In genomic region chr10:121090006-121090405, GRCm38 (mm10) we compare ENCODE assay signal across 10 mouse cellular contexts. TPM values are rescaled to one million over a fixed set of nuclear protein-coding genes. Genes with fewer than 3 reads are reported as not detected.
DNase-seq lines count a peak whose midpoint lies in the region; ATAC-seq and TF ChIP-seq lines count a peak whose summit lies in the region.
"Had no signal": no experiment of that assay in that cellular context is flagged by ENCODE, and none has a peak within 500 bp of the region (broad histone marks: within the 10 kb centered on the region; RNA-seq: fewer than 3 reads in every experiment).

No protein-coding gene starts in this region.

- 20% methylated on average over 8 of the region's 8 CpGs for WGBS in heart, postnatal 0 days
- 19% methylated on average over 8 of the region's 8 CpGs for WGBS in embryonic facial prominence, embryonic 13.5 days
- WGBS in intestine, postnatal 0 days: 12% methylated on average over 8 of the region's 8 CpGs

- no peak overlapping the region for H3K27ac ChIP-seq in heart, postnatal 0 days (ENCODE audit: low read depth)
- no peak overlapping the region for H3K27ac ChIP-seq in embryonic facial prominence, embryonic 13.5 days
- no peak overlapping the region for H3K27ac ChIP-seq in intestine, postnatal 0 days (ENCODE audit: low read depth, low read length)

- H3K9ac ChIP-seq in heart, postnatal 0 days (replicated peaks; ENCODE audit: low read depth, low read length): no peak overlapping the region
- no peak overlapping the region for H3K9ac ChIP-seq in embryonic facial prominence, embryonic 13.5 days
- H3K9ac ChIP-seq in intestine, postnatal 0 days (ENCODE audit: low read depth, low read length): no peak overlapping the region

- no peak for DNase-seq in heart, postnatal 0 days (ENCODE audit: low spot score)
- DNase-seq in heart, postnatal 25 days (ENCODE audit: low spot score): no peak
- no peak for DNase-seq in layer of hippocampus, postnatal 36 days
- no peak for DNase-seq in cerebellum, adult 18-20 months
- DNase-seq: gastrocnemius, postnatal 25 days; thymus, postnatal 4 days had no signal

- H3K4me3 ChIP-seq in heart, postnatal 0 days (ENCODE audit: low read depth, low read length): no peak overlapping the region
- H3K4me3 ChIP-seq in E14TG2a.4 (replicated peaks; ENCODE audit: low read length): 0 out of 2 replicates have a peak overlapping the region, but pooled peaks have one; percentile 7
- H3K4me3 ChIP-seq in embryonic facial prominence, embryonic 13.5 days: no peak overlapping the region
- no peak overlapping the region for H3K4me3 ChIP-seq in intestine, postnatal 0 days (ENCODE audit: low read depth, low read length)

- peak overlapping the region; percentile 45 for H3K4me2 ChIP-seq in heart, postnatal 0 days (ENCODE audit: low read depth, low read length)
- peak overlapping the region; percentile 49 for H3K4me2 ChIP-seq in embryonic facial prominence, embryonic 13.5 days
- H3K4me2 ChIP-seq in intestine, postnatal 0 days (replicated peaks; ENCODE audit: low read depth): peak overlapping the region; percentile 54; the same call in 1 of the 2 replicates

- no peaks in the 10 kb centered on the region for H3K36me3 ChIP-seq in heart, postnatal 0 days (replicated peaks; ENCODE audit: control insufficient read depth, insufficient read depth, low read length)
- H3K36me3 ChIP-seq in E14TG2a.4 (ENCODE audit: insufficient read depth, low read length): no peaks in the 10 kb centered on the region
- H3K36me3 ChIP-seq in embryonic facial prominence, embryonic 13.5 days: no peaks in the 10 kb centered on the region
- H3K36me3 ChIP-seq in intestine, postnatal 0 days (ENCODE audit: control insufficient read depth, insufficient read depth): no peaks in the 10 kb centered on the region

- H3K4me1 ChIP-seq in heart, postnatal 0 days (ENCODE audit: control insufficient read depth, insufficient read depth): no peaks in the 10 kb centered on the region
- peaks cover 30% of the 10 kb centered on the region for H3K4me1 ChIP-seq in E14TG2a.4 (replicated peaks; ENCODE audit: low read depth, low read length)
- peaks cover 14% of the 10 kb centered on the region for H3K4me1 ChIP-seq in embryonic facial prominence, embryonic 13.5 days
- no peaks in the 10 kb centered on the region for H3K4me1 ChIP-seq in intestine, postnatal 0 days (replicated peaks; ENCODE audit: control insufficient read depth, insufficient read depth, low read length)

- no peak for ATAC-seq in heart, postnatal 0 days (ENCODE audit: insufficient read depth, low read depth)
- no peak for ATAC-seq in embryonic facial prominence, embryonic 13.5 days (ENCODE audit: insufficient number of reproducible peaks, insufficient read depth, low FRiP score, low TSS enrichment, low read depth)
- no peak for ATAC-seq in intestine, postnatal 0 days
- no peak for ATAC-seq in activated CD4-positive, CD25-positive, alpha-beta regulatory T cell, adult 4 months

- intact Hi-C loops in heart, postnatal 25 days (cut with DNase I): no loop called here

- H3K9me3 ChIP-seq in heart, postnatal 0 days (replicated peaks; ENCODE audit: control insufficient read depth, low read length): no peaks in the 10 kb centered on the region
- H3K9me3 ChIP-seq in E14TG2a.4 (ENCODE audit: low read length): no peaks in the 10 kb centered on the region
- H3K9me3 ChIP-seq in embryonic facial prominence, embryonic 13.5 days: no peaks in the 10 kb centered on the region
- H3K9me3 ChIP-seq in intestine, postnatal 0 days (ENCODE audit: control insufficient read depth): no peaks in the 10 kb centered on the region

- H3K27me3 ChIP-seq in heart, postnatal 0 days (ENCODE audit: control insufficient read depth, insufficient read depth, low read length): no peaks in the 10 kb centered on the region
- H3K27me3 ChIP-seq in E14TG2a.4 (ENCODE audit: insufficient read depth, low read length): no peaks in the 10 kb centered on the region
- H3K27me3 ChIP-seq in embryonic facial prominence, embryonic 13.5 days: no peaks in the 10 kb centered on the region
- no peaks in the 10 kb centered on the region for H3K27me3 ChIP-seq in intestine, postnatal 0 days (replicated peaks; ENCODE audit: control insufficient read depth, insufficient read depth, low read length)

- TF ChIP-seq EP300 in heart, postnatal 0 days (IDR thresholded peaks at IDR 0.05; ENCODE audit: low read depth): no peak

- TF ChIP-seq CTCF in heart, postnatal 0 days (IDR thresholded peaks at IDR 0.05; ENCODE audit: low read depth): no peak
- TF ChIP-seq CTCF in E14TG2a.4 (conservative IDR thresholded peaks at IDR 0.05; ENCODE audit: low read length): no peak
- TF ChIP-seq CTCF in intestine, postnatal 0 days (IDR thresholded peaks at IDR 0.05; ENCODE audit: low read depth): no peak

RNA-seq across cellular contexts. Expression of gene Wif1, which starts 56.2 kb away (rescaled TPM):
- 5.5 and 7.3 TPM in 2 replicates for total RNA-seq in heart, postnatal 0 days (2014; rRNA removed; ENCODE audit: low replicate concordance)
- polyA plus RNA-seq in heart, postnatal 0 days (2015; fragmentation: Nextera tagmentation; extraction: Ambion mirVana): 7.6 and 10.7 TPM in 2 replicates
- total RNA-seq in heart, postnatal 25 days (2021): 1 to 10 TPM; 2.7 to 2.9 TPM
- polyA plus RNA-seq in embryonic facial prominence, embryonic 13.5 days (2015; fragmentation: Nextera tagmentation; extraction: Ambion mirVana): 74.0 and 111 TPM in 2 replicates
- 0.65 and 1.2 TPM in 2 replicates for polyA plus RNA-seq in intestine, postnatal 0 days (2015; fragmentation: Nextera tagmentation; extraction: Ambion mirVana)
- 1 to 10 TPM in 1 of 2 experiments, under 1 TPM in 1; 0.63 to 1.4 TPM for total RNA-seq in layer of hippocampus, postnatal 36 days (2021)
- polyA plus RNA-seq in activated CD4-positive, CD25-positive, alpha-beta regulatory T cell, adult 4 months (2017; shearing (Covaris generic)): not detected
